Mouse (Mus musculus): ENCODE results near the gene Tfap2d. TPM values are rescaled to one million over a fixed set of nuclear protein-coding genes. Genes with fewer than 3 reads are reported as not detected.

Tfap2d gene
- not detected for polyA plus RNA-seq (2017; shearing (Covaris generic))

GRCm38 (mm10) chr1:19102631-19103030 lies at the start of gene Tfap2d:
TSS of gene Tfap2d (plus strand) at chr1:19103022.

GRCm38 (mm10) chr1:19208641-19209358 lies 106.0 kb downstream of the Tfap2d start, which contains the start of gene Tfap2b:
TSS of gene Tfap2b (plus strand) at chr1:19208914.

Other genes with a start within 250 kb of the Tfap2d start
- not detected for gene Tfap2b, start 105.9 kb downstream of the Tfap2d start, polyA plus RNA-seq (2017; shearing (Covaris generic))